Mouse (Mus musculus) urinary bladder, adult 2 months (tissue): Measurements from ENCODE around the gene Kazald1. TPM values are rescaled to one million over a fixed set of nuclear protein-coding genes. Genes with fewer than 3 reads are reported as not detected.

Source experiments
- DNase-seq: peaks from one replicate; pipeline ENCODE4 v3.0.0; 2022; ENCODE audit warnings: low spot score
- polyA plus RNA-seq: library from polyadenylated mRNA; depleted of rRNA; stranded (reverse); fragments of >200 nt; gene quantifications from 2 replicates; pipeline ENCODE4 v1.2.3, GENCODE M21; 2012; rRNA removed

Gene Kazald1
- polyA plus RNA-seq, 1 experiment, result 25.1 TPM

DNA sequence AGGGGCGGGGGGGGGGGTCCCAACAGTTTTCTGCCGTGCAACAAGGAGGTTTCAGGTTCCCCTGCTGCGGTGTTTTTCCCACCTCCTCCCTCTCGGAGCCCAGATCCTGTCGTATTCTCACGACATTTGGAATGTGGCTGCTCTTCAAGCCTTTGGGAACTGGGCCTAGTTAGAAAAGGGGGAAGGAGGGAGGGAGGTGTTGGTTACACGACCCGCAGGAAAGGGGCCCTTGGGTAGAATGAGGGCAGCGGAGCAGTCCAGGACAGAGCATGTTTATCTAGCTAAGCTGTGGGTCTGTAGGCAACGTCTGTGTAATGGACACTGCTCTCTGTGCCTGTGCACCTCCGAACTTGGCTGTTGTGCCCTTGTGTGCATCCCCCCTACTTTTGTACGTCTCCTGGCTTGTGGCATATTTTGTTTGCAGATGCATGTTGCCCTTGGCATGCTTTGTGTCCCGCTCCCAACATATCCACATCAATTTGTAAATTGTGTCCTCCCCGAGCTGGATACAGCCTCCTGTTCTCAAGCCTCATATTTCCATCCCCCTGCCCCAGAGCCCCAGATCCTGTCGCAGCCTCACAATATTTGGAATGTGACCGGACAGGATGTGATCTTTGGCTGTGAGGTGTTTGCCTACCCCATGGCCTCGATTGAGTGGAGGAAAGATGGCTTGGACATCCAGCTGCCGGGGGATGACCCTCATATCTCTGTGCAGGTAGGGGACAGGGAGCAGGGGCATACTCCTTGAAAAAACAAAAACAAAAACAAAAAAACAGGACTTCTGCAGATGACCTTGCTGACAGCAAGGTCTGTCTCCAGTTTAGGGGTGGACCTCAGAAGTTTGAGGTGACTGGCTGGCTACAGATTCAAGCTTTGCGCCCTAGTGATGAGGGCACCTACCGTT is 3.0 kb downstream of the Kazald1 start:
- DNase-seq, result no peak

DNA sequence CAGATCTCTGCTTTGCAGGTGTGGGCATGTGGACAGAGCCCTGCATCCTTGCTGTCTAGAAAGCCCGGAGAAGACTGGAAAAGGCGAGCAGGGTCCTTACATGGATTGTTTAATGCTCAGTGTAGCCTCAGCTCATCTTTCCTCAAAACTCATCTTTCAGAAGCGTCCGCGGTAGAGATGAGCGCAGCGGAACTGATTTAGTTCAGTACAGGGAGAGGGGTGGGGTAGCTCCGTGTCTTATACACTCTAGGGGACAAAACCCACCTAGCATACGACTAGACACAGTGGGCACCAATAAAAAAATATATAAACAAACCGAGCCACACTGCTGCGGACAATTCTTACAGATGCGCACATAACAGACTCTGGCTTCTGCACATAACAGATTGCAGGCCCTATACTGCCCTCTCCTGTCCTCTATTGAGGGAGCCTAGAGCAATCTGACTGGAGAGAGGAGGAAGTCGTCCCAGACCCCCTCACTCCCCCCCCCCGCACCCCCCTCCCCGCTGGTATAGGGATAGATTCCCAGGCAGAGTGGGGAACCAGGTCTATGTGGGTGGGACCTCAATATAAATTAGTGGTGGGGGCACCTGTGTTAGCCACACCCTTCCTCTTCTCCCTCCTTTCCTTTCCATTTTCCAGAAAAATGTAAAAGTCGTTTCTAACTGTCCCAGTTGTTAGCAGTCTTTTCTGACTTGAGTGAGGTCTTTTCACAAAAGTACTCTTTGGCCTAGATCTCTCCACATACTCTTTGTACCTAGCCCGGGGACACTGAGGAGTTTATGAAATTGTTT is 4.1 kb downstream of the Kazald1 start:
- DNase-seq, result no peak

DNA sequence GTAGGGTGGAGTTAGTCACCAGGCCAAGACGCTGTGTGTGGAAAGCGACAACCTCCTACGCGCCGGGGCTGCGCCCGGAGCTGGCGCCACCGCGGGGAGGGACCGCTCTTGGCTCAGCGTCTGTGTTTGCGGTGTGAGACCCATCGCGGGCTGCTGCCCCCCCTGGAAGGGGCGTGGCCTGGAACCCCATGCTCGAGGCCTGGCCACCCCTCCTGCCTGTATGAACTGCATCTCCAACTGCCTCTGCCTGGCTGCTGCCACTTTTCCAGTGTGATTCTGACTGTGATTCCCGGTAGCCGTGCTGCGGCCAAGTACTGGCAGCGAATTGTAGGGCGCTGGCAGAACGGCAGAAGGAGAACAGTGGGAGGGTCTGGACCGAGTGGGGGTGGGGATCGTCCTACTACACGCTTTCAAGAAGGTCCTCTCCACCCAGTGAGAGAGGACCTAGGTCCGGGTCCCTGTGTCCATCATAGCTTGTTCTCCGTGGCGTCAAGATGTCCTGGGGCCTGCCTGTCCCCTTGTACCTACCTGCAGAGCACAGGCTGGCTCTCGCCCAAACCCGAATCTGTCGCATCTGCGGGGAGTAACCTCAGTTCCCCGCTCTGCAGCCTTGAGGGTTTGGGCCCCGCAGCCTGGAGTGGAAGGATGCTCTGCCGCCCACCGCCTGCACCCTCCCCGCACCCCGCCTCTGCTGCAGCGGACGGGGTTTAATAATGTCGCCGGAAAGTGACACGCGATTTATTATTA is 4.9 kb downstream of the Kazald1 start:
- DNase-seq, result peak; percentile 57

DNA sequence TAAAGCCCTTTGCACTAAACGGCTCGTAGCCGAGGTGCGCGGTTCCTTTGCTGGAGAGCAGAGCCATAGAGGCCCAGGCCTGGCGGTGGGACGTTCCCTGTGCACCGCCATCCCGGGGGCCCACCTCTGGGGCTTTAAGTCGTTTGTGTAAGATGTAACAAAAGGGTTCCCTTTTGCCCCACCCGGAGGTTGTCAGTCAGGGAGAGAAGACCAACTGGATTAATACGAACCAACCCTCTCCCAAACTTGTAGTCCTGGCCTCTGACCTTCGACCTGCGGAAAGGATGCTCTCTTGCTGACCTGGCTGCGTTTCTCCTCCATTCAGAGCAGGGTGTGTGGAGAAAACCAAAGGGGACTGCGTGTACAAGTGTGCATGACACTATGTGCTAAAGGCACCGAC is 5.7 kb downstream of the Kazald1 start:
- DNase-seq, result no peak

GRCm38 (mm10) chr19:45081279-45081678 is 6.2 kb downstream of the Kazald1 start:
- peak; percentile 59 for DNase-seq

GRCm38 (mm10) chr19:45081841-45082550 is 7.0 kb downstream of the Kazald1 start:
- DNase-seq, result no peak

- DNase-seq, result no peak
Measured at GRCm38 (mm10) chr19:45097868-45098267, 22.8 kb downstream of the Kazald1 start.

- no peak for DNase-seq
Measured at GRCm38 (mm10) chr19:45100486-45101270, 25.6 kb downstream of the Kazald1 start.

DNA sequence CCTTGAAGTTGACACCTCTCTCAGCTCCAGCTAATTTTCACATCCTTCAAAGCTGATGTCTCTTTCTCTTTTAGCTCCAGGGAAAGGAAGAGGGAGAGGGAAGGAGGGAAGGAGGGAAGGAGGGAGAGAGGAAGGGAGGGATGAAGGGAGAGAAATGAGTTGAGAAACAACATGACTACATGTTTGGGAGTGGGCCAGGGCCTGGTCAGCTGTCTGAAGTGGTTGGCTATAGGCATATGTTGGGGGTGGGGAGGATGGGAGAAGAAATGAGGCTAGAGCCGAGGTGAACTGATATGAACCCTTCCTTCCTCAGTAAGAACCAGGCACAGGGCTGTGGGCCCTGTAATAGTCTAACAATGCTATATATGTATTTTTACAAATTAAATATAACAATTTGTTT is 30.6 kb downstream of the Kazald1 start:
- no peak for DNase-seq

DNA sequence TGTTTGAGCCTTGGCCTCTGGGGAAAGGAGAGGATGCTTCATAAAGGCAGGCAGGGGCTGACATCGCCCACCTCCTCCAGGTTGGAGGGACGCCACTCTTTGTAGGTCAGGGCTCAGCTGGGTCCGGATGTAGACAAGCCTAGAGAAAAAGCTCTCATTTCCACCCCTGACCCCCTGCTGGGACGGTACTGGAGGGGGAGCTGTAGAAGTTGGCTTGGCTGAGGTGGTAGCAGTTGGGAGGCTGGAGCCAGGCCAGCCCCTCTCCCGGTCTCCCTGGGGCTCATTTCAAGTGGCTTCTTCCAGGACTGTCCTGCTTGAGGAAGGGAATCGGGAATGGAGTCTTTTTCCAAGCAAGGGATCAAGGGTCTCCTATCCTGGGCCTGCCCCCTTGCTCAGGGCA is 31.6 kb downstream of the Kazald1 start:
- DNase-seq, result no peak

GRCm38 (mm10) chr19:45110681-45111080 is 35.6 kb downstream of the Kazald1 start:
- no peak for DNase-seq

GRCm38 (mm10) chr19:45112444-45112843 is 37.4 kb downstream of the Kazald1 start:
- no peak for DNase-seq

DNA sequence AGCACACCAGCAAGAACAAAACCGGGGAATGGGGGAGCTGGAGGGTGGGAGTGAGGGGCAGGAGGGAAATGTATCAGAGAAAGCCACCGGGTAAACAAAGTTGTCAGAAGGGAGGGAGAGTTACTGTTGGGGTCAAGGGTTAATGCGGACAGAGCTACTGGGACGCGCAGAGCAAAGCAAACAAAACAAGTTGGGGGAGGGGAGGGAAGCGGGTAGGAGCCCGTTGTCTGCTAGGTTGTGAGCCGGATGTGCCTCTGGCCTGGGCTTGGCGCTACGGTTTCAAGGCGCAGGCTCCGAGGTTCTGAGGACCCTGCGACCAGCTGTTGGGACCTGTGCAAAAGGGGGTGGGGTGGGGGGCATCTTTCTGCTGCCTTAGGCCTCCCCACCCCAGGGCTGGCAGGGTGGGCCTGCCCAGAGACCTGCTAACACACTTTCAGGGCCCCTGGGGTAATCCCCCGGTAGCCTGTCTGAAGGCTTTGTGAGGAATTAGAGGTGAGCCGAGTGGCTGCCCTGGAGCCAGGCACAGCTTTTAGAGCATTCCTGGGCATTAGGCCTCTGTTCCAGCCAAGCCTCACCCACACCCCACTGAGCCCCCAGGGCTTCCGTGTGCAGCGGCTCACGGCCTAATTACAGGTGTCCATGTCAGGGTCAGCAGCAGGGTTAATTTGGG is 38.9 kb downstream of the Kazald1 start:
- DNase-seq, result no peak

GRCm38 (mm10) chr19:45114772-45115171 is 39.7 kb downstream of the Kazald1 start:
- no peak for DNase-seq

- DNase-seq, result no peak
Measured at GRCm38 (mm10) chr19:45116798-45117197, 41.8 kb downstream of the Kazald1 start.

Other genes starting within 250 kb of the Kazald1 start
- gene Slf2, start 144.1 kb upstream of the Kazald1 start, polyA plus RNA-seq, result 18.1 and 18.5 TPM in 2 replicates
- gene Sema4g, start 86.1 kb upstream of the Kazald1 start, polyA plus RNA-seq, result 61.6 and 68.4 TPM in 2 replicates
- 11.1 and 13.9 TPM in 2 replicates for gene Twnk, start 69.6 kb upstream of the Kazald1 start, polyA plus RNA-seq
- gene Mrpl43, start 68.8 kb upstream of the Kazald1 start, polyA plus RNA-seq, result 54.6 and 64.0 TPM in 2 replicates
- gene Lzts2, start 60.8 kb upstream of the Kazald1 start, polyA plus RNA-seq, result 54.3 and 71.9 TPM in 2 replicates
- gene Pdzd7, start 29.5 kb upstream of the Kazald1 start, polyA plus RNA-seq, result 0.99 and 1.1 TPM in 2 replicates
- 46.3 and 51.2 TPM in 2 replicates for gene Sfxn3, start 27.7 kb upstream of the Kazald1 start, polyA plus RNA-seq
- not detected in 2 replicates for gene Tlx1, start 75.4 kb downstream of the Kazald1 start, polyA plus RNA-seq
- 0.03 and 0.11 TPM in 2 replicates for gene Lbx1, start 160.6 kb downstream of the Kazald1 start, polyA plus RNA-seq